Mouse (Mus musculus) 3134 (cell line): ENCODE results near the gene Olfr777.
"Not testable (repeated sequence)": the region's sequence is repeated elsewhere in the genome, so short reads cannot be mapped to it uniquely, and the experiment has no call there.

Experiments used
- DNase-seq: peaks from one replicate; pipeline ENCODE4 v3.0.0-alpha.2; 2011; ENCODE audit warnings: low spot score; ENCODE audit not compliant: insufficient read length; ENCODE audit errors: extremely low read depth

Olfr777 gene

DNA sequence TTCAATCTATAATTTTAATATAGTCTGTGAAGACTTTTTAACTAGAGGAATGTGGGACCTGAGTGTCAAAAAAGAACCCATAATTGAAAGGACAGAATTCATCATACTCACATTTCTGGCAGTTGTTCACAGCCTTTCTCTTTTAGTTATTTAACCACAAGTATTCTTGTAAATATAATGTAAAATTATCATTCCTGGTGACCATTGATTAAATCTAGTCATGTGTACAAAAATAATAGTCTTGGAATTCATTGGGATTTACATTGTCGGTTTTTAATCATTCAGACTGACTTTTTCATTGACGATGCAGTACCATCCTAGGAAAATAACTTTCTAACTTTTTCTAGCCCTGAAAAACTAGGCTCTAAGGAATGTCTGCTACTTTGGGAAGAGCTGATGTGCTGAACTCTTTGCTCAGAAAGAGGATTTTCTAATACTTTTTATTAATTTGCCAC is at the start of gene Olfr777:
TSS of gene Olfr777 (minus strand) at position 405 of the 455 bp plus-strand sequence.
- no peak for DNase-seq

DNA sequence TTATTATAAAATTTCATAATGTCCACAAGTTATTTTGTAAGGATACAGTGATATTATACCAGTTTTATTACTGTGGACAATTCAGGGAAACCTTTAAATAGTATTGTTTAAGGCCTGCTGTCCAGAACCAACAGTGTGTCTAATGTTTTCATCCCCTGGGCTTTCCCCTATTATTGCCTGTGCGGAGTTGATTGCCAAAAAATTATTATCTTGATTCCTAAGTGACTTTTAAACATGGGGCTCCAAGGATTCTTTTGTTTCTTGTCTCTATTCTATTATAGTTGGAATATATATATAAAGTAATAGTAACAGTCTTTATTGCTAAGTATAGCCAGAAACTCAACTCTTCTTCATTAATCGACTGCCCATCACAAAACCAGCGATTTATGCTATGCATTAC is 46.5 kb upstream of the Olfr777 start, which contains the start of gene Olfr780:
TSS of gene Olfr780 (plus strand) at position 301 of the 400 bp plus-strand sequence.
- DNase-seq: no peak

DNA sequence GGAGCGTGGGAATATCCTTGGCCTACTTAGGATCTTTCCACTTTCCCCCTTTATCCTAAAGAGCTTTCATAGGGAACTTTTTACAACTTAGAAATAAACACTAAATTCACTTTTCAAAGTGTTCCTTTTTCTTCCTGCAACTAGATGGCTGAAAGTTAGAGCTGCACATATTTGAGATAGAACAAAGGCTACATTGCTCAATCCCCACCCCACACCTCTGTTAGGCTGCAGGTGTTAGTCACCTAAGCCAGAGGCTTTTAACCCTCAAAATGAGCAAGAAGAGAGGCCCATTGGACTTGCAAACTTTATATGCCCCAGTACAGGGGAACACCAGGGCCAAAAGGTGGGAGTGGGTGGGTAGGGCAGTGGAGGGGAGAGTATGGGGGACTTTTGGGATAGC is 42.2 kb upstream of the Olfr777 start:
- not testable (repeated sequence) for DNase-seq

DNA sequence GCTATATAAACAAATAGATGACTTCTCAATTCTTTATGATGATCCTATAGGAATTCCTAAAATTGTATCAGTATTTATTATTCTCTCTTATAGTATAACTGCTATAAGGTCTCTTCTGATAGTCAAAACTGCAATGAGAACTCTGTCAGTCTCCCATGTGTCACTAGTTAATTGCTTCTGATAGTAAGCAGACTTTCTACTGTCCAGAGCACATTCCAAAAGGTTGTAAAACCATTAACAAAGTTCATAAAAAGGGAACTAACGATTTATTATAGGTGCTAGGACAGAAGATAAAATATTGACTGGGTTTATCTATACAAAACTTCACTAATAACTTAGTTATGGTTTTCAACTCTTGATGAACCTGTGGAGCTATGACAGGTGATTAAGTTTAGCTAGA is 41.7 kb upstream of the Olfr777 start:
- DNase-seq: not testable (repeated sequence)

DNA sequence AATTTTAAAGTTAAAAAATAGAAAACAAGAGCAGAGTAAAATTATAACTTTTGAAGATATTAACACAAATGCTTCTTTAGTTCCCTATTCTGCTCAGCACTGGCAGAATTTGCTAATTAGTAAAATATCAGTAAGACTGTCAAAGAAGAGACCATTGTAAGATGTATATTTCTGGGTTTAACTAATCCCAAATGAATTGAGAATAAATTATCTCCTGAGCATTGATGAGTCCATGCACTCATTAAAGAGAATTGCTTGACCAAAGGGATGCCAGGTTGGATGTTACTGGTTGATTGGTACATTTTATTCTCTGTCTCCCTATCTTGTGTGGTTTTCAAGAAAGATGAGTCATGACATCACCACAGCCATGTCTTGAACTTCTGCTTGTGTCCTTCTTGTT is 12.5 kb downstream of the Olfr777 start, which contains the start of gene Olfr776:
TSS of gene Olfr776 (plus strand) at position 301 of the 400 bp plus-strand sequence.
- no peak for DNase-seq

DNA sequence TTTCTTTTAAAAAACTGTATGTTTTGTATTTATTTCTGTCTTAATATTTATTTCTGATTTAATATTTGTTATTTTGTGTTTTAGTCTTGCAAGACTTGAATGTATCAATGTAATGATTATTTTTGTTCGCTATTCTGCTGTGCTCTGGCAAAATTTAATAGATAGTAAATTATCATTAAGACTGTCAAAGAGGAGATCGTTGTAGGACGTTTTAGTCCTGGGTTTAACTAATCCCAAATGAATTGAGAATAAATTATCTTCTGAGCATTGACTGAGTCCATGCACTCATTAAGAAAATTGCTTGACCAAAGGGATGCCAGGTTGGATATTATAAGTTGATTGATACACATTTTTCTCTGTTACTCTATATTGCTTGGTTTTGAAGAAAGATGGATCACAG is 23.2 kb downstream of the Olfr777 start, which contains the start of gene Olfr775:
TSS of gene Olfr775 (plus strand) at position 301 of the 400 bp plus-strand sequence.
- no peak for DNase-seq

DNA sequence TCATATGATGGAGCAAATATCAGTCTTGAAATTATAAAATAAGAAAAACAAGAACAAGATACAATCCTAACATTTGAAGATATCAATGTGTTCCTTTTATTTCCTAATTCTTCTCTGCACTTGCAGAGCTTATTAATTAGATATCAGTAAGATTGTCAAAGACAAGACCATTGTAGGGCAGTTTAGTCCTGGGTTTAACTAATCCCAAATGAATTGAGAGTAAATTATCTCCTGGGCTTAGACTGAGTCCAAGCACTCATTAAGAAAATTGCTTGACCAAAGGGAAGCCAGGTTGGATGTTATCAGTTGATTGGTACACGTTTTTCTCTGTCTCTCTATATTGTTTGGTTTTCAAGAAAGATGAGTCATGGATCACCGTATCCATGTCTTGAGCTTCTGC is 35.4 kb downstream of the Olfr777 start, which contains the start of gene Olfr774:
TSS of gene Olfr774 (plus strand) at position 301 of the 400 bp plus-strand sequence.
- no peak for DNase-seq

DNA sequence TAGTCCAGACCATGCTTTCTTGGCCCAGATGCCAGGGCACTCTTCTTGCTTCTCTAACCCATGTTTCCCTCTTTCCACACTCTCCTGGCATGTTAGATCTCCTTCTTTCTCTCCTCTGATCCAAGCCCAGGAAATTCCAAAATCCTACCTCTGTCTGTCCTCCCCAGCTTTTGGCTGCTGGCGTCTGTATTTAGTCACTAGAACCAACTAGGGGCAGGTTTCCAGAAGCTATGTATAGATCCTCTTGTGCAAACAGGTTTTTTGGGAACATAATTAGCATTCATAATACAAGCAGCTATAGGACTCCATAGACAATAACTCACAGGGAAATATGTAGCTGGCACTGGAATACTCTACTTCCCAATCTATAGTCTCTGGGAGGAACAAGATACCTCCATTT is 40.5 kb downstream of the Olfr777 start:
- DNase-seq: no peak
